Mouse (Mus musculus) small intestine, adult 2 months (tissue): ENCODE measurements around the gene Ptprf.

ENCODE experiments used
- CTCF ChIP-seq: fragments of 200-500 bp; IDR thresholded peaks from 2 replicates; pipeline ENCODE4 v1.5.1; 2012; ENCODE audit warnings: low read depth, mild to moderate bottlenecking, control low read depth, inconsistent platforms, low read length, moderate library complexity, mixed read lengths; ENCODE audit not compliant: insufficient replicate concordance, insufficient read length; ENCODE audit errors: extremely low read depth
- POLR2A ChIP-seq: fragments of 200-500 bp; IDR thresholded peaks from 2 replicates; pipeline ENCODE4 v1.6.1; 2012; ENCODE audit warnings: low read depth, mild to moderate bottlenecking, control low read depth, inconsistent platforms, low read length, moderate library complexity

DNA sequence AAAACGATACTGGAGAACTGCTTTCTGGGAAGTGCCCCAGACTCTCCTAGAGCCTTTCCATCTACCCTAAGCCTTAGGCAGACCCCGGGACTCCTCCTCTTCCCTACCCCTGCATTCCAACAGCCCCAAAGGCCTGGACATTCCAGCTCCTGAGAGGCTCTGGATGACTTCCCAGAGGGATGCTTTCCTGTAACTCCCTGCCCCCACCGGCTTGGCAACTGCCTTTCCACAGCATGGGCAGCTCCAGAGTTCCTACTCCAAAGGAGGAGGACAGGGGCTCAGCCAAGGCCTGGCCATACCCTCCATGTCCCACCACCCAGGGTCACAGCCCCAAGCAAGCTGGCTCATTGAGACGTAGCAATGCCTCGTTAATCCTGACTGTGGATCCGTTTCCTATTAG is 21.2 kb downstream of the Ptprf start:
- TF ChIP-seq POLR2A: no peak
- TF ChIP-seq CTCF: no peak
